Mouse (Mus musculus) lung, embryonic 16.5 days (tissue): Measurements from ENCODE around the gene Prrx2. TPM values are rescaled to one million over a fixed set of nuclear protein-coding genes. Genes with fewer than 3 reads are reported as not detected.
A peak's percentile ranks its signal among the peaks of the same experiment; 100 is the strongest.

Experiments
- ATAC-seq: fragments of 200-750 bp; cut with Nextera tagmentation; 2 replicates; pipeline ENCODE4 v1.8.0; 2017; ENCODE audit warnings: low read depth, mild to moderate bottlenecking, moderate library complexity
- H3K27ac ChIP-seq: fragments of 300-500 bp; sonication (generic); 2 replicates; pipeline ENCODE4 v1.5.1; 2014; ENCODE audit warnings: mild to moderate bottlenecking, control low read depth, low read length
- H3K27me3 ChIP-seq: fragments of 300-500 bp; sonication (generic); 2 replicates; pipeline ENCODE4 v1.6.1; 2014; ENCODE audit warnings: low read depth, low read length, mixed read lengths; ENCODE audit not compliant: control insufficient read depth, insufficient read depth
- H3K36me3 ChIP-seq: fragments of 300-500 bp; sonication (generic); 2 replicates; pipeline ENCODE4 v1.6.1; 2014; ENCODE audit warnings: low read length; ENCODE audit not compliant: control insufficient read depth, insufficient read depth
- H3K4me1 ChIP-seq: fragments of 300-500 bp; sonication (generic); replicated peaks from 2 replicates; pipeline ENCODE4 v1.6.1; 2014; ENCODE audit warnings: low read length, mixed read lengths; ENCODE audit not compliant: control insufficient read depth, insufficient read depth
- H3K4me2 ChIP-seq: fragments of 300-500 bp; sonication (generic); 2 replicates; pipeline ENCODE4 v1.6.1; 2014; ENCODE audit warnings: low read depth, low read length, control low read depth
- H3K4me3 ChIP-seq: fragments of 300-500 bp; sonication (generic); 2 replicates; pipeline ENCODE4 v1.5.1; 2014; ENCODE audit warnings: mild to moderate bottlenecking, low read length, control low read depth
- H3K9ac ChIP-seq: fragments of 300-500 bp; sonication (generic); 2 replicates; pipeline ENCODE4 v1.6.1; 2014; ENCODE audit warnings: low read length, control low read depth
- H3K9me3 ChIP-seq: fragments of 300-500 bp; sonication (generic); 2 replicates; pipeline ENCODE4 v1.6.1; 2016; ENCODE audit warnings: low read length; ENCODE audit not compliant: control insufficient read depth
- WGBS: fragments of 180-500 bp; shearing (Covaris S2); extraction: QIAGEN DNeasy Blood & Tissue Kit; methylation state at CpG from one replicate; pipeline ENCODE4 v1.1.7; 2014; 5-methylcytosine and 5-hydroxymethylcytosine counted together
- polyA plus RNA-seq: library from polyadenylated mRNA; unstranded; fragments of >200 nt; fragmentation: Nextera tagmentation; extraction: Ambion mirVana; gene quantifications from 2 replicates; pipeline ENCODE4 v1.2.1, GENCODE M21; 2015

Prrx2 gene
- polyA plus RNA-seq, 1 experiment from 2014 or later = 9.4 TPM

- 81% methylated on average over 1 of the region's 1 CpGs for WGBS
- no peak for ATAC-seq
- no peaks in the 10 kb centered on the region for H3K27me3 ChIP-seq
- H3K27ac ChIP-seq = no peak overlapping the region
- no peak overlapping the region for H3K9ac ChIP-seq
- no peaks in the 10 kb centered on the region for H3K9me3 ChIP-seq
- no peak overlapping the region for H3K4me2 ChIP-seq
- H3K36me3 ChIP-seq = peaks cover 27% of the 10 kb centered on the region
- H3K4me3 ChIP-seq = no peak overlapping the region
- no peaks in the 10 kb centered on the region for H3K4me1 ChIP-seq
Observed at GRCm38 (mm10) chr2:30816383-30816782, 18.4 kb upstream of the Prrx2 start.

- Histone ChIP-seq H3K4me3 (no peak overlapping the region), H3K4me2 (no peak overlapping the region), H3K9ac (no peak overlapping the region), H3K9me3 (no peaks in the 10 kb centered on the region), H3K36me3 (peaks cover 44% of the 10 kb centered on the region), H3K27me3 (no peaks in the 10 kb centered on the region), H3K4me1 (peaks cover 4% of the 10 kb centered on the region; the same call in 1 of the 2 replicates), H3K27ac (no peak overlapping the region)
- 95% methylated on average over 5 of the region's 5 CpGs for WGBS
- no peak for ATAC-seq
Observed at GRCm38 (mm10) chr2:30819873-30820272, 14.9 kb upstream of the Prrx2 start.

GRCm38 (mm10) chr2:30821073-30821472, 13.7 kb upstream of the Prrx2 start:
- WGBS = 80% methylated on average over 3 of the region's 3 CpGs
- ATAC-seq = no peak
- Histone ChIP-seq H3K27me3 (no peaks in the 10 kb centered on the region), H3K27ac (no peak overlapping the region), H3K4me1 (peaks cover 4% of the 10 kb centered on the region; the same call in 1 of the 2 replicates), H3K4me2 (no peak overlapping the region), H3K9ac (no peak overlapping the region), H3K4me3 (no peak overlapping the region), H3K9me3 (no peaks in the 10 kb centered on the region), H3K36me3 (peaks cover 52% of the 10 kb centered on the region)

- 85% methylated on average over 8 of the region's 8 CpGs for WGBS
- H3K4me3 ChIP-seq = no peak overlapping the region
- H3K27ac ChIP-seq = peak overlapping the region; percentile 1
- H3K36me3 ChIP-seq = peaks cover 46% of the 10 kb centered on the region
- no peaks in the 10 kb centered on the region for H3K9me3 ChIP-seq
- H3K27me3 ChIP-seq = no peaks in the 10 kb centered on the region
- H3K4me2 ChIP-seq = no peak overlapping the region
- ATAC-seq = no peak
- no peak overlapping the region for H3K9ac ChIP-seq
- H3K4me1 ChIP-seq = peaks cover 11% of the 10 kb centered on the region
Observed at GRCm38 (mm10) chr2:30822460-30822859, 12.3 kb upstream of the Prrx2 start.

GRCm38 (mm10) chr2:30823385-30824153, 11.2 kb upstream of the Prrx2 start:
- no peak overlapping the region for H3K4me2 ChIP-seq
- H3K9ac ChIP-seq = no peak overlapping the region
- H3K27me3 ChIP-seq = no peaks in the 10 kb centered on the region
- H3K4me1 ChIP-seq = peaks cover 11% of the 10 kb centered on the region
- 62% methylated on average over 13 of the region's 13 CpGs for WGBS
- peak; percentile 92 for ATAC-seq
- H3K27ac ChIP-seq = peak overlapping the region; percentile 1; the same call in 1 of the 2 replicates
- H3K9me3 ChIP-seq = no peaks in the 10 kb centered on the region
- no peak overlapping the region for H3K4me3 ChIP-seq
- peaks cover 46% of the 10 kb centered on the region for H3K36me3 ChIP-seq

GRCm38 (mm10) chr2:30826825-30827748, 7.7 kb upstream of the Prrx2 start:
- peak overlapping the region; percentile 93 for H3K4me2 ChIP-seq
- WGBS = 26% methylated on average over 26 of the region's 26 CpGs
- ATAC-seq = no peak

GRCm38 (mm10) chr2:30827749-30828475, 6.9 kb upstream of the Prrx2 start:
- Histone ChIP-seq H3K9me3 (no peaks in the 10 kb centered on the region), H3K4me2 (peak overlapping the region; percentile 93), H3K27ac (peak overlapping the region; percentile 68), H3K9ac (peak overlapping the region; percentile 88), H3K4me3 (peak overlapping the region; percentile 95), H3K4me1 (peaks cover 8% of the 10 kb centered on the region), H3K36me3 (peaks cover 23% of the 10 kb centered on the region), H3K27me3 (no peaks in the 10 kb centered on the region)
- under 1% methylated on average over 63 of the region's 63 CpGs for WGBS
- ATAC-seq = peak; percentile 85

More at GRCm38 (mm10) chr2:30826825-30827748, 7.7 kb upstream of the Prrx2 start:
- H3K9ac ChIP-seq = peak overlapping the region; percentile 88
- H3K27me3 ChIP-seq = no peaks in the 10 kb centered on the region
- no peaks in the 10 kb centered on the region for H3K9me3 ChIP-seq
- H3K4me1 ChIP-seq = peaks cover 11% of the 10 kb centered on the region
- H3K27ac ChIP-seq = peak overlapping the region; percentile 68
- peak overlapping the region; percentile 95 for H3K4me3 ChIP-seq
- H3K36me3 ChIP-seq = peaks cover 30% of the 10 kb centered on the region

- ATAC-seq = no peak
- 46% methylated on average over 5 of the region's 5 CpGs for WGBS
Observed at GRCm38 (mm10) chr2:30829315-30829714, 5.5 kb upstream of the Prrx2 start.

More at GRCm38 (mm10) chr2:30829315-30829714, 5.5 kb upstream of the Prrx2 start:
- H3K4me2 ChIP-seq = no peak overlapping the region
- H3K4me3 ChIP-seq = no peak overlapping the region
- no peaks in the 10 kb centered on the region for H3K9me3 ChIP-seq
- H3K36me3 ChIP-seq = peaks cover 12% of the 10 kb centered on the region
- no peak overlapping the region for H3K9ac ChIP-seq
- no peaks in the 10 kb centered on the region for H3K27me3 ChIP-seq
- H3K4me1 ChIP-seq = peaks cover 8% of the 10 kb centered on the region
- H3K27ac ChIP-seq = no peak overlapping the region
